Mouse (Mus musculus): ENCODE data around the gene Ftl1. TPM values are rescaled to one million over a fixed set of nuclear protein-coding genes. Genes with fewer than 3 reads are reported as not detected.

Gene Ftl1
- total and polyA plus RNA-seq, 3 experiments = 1,416 to 2,290 TPM; not detected in 1

DNA sequence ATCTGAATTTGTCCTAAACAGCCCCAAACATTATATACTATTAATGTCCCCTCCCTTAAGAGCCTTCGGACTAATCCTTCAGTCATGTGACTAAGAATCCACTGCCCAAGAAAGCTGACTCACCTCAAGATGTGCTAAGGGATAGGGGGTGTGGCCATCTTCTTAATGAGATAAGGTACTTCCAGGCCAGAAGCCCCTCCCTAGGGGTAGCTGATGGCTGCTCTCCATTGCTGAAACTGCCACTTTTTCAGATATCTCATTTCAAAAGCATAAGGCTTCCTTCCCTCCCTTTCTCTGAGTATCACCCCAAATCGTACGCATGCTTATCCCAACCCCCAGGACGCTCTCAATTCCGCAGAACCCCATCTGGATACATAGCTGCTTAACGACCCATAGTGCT lies 48.9 kb upstream of the Ftl1 start:
- H3K27me3 ChIP-seq (ENCODE audit: control insufficient read depth in 1 of 2, insufficient read depth in 2 of 2, low read length in 2 of 2) = no peaks in the 10 kb centered on the region
- peak overlapping the region; percentile 95 for H3K27ac ChIP-seq (ENCODE audit: control insufficient read depth, low read depth, low read length)
- peaks cover 26% of the 10 kb centered on the region for H3K79me2 ChIP-seq (ENCODE audit: control insufficient read depth, insufficient read depth, low read length, poor library complexity)
- peak overlapping the region; percentile 72 to 87 for H3K4me3 ChIP-seq (ENCODE audit: control insufficient read depth in 1 of 2, insufficient read depth in 1 of 2, low read depth in 2 of 2, low read length in 2 of 2)
- H3K36me3 ChIP-seq (ENCODE audit: control insufficient read depth in 1 of 2, insufficient read depth in 2 of 2, low read length in 2 of 2) = peaks cover 8 to 16% of the 10 kb centered on the region in 2 experiments
- DNase-seq (ENCODE audit: low read depth, low spot score) = peak; percentile 96
- H3K9me3 ChIP-seq (replicated peaks; ENCODE audit: insufficient read depth, low read length) = no peaks in the 10 kb centered on the region
- H3K4me1 ChIP-seq (ENCODE audit: control insufficient read depth in 1 of 2, insufficient read depth in 2 of 2, low read length in 2 of 2) = peaks cover 7 to 10% of the 10 kb centered on the region in 2 experiments
- H3K9ac ChIP-seq (ENCODE audit: control insufficient read depth, low read depth, low read length, poor library complexity, severe bottlenecking) = peak overlapping the region; percentile 86
- TF ChIP-seq TCF12 (IDR thresholded peaks at IDR 0.05; ENCODE audit: low read depth, low read length) (peak; percentile 70), EP300 (IDR thresholded peaks at IDR 0.05; ENCODE audit: low read depth in 1 of 2, low read length in 2 of 2) (peak; percentile 65 to 76), HCFC1 (IDR thresholded peaks at IDR 0.05; ENCODE audit: low read depth, low read length) (peak; percentile 48; the same call in 1 of the 2 replicates), MAFK (IDR thresholded peaks at IDR 0.05; ENCODE audit: borderline replicate concordance, low read depth, low read length) (peak; percentile 58; the same call in 1 of the 2 replicates), POLR2AphosphoS2 (IDR thresholded peaks at IDR 0.05; ENCODE audit: low read length) (peak; percentile 64; the same call in 1 of the 2 replicates), ZNF384 (IDR thresholded peaks at IDR 0.05; ENCODE audit: low read depth, low read length) (no peak), MXI1 (IDR thresholded peaks at IDR 0.05; ENCODE audit: low read depth, low read length) (peak; percentile 73; the same call in 1 of the 2 replicates), SIN3A (IDR thresholded peaks at IDR 0.05; ENCODE audit: low read length) (peak; percentile 86), ZKSCAN1 (IDR thresholded peaks at IDR 0.05; ENCODE audit: low read depth, low read length) (no peak), ZC3H11A (IDR thresholded peaks at IDR 0.05; ENCODE audit: low read depth, low read length) (0 out of 2 replicates have a peak, but pooled peaks have one; percentile 15), MYB (IDR thresholded peaks at IDR 0.05; ENCODE audit: low read depth, low read length) (no peak), ZMIZ1 (IDR thresholded peaks at IDR 0.05; ENCODE audit: low read depth, low read length) (no peak), MEF2A (IDR thresholded peaks at IDR 0.05; ENCODE audit: extremely low read depth, insufficient replicate concordance, low read depth, low read length, poor library complexity, severe bottlenecking) (no peak), BHLHE40 (IDR thresholded peaks at IDR 0.05; ENCODE audit: borderline replicate concordance, low read depth, low read length) (peak; percentile 75), NELFE (IDR thresholded peaks at IDR 0.05; ENCODE audit: low read depth, low read length) (peak; percentile 63), TAL1 (IDR thresholded peaks at IDR 0.05; ENCODE audit: low read length) (peak; percentile 61), JUND (IDR thresholded peaks at IDR 0.05; ENCODE audit: low read depth, low read length) (no peak; the same call in 1 of the 2 replicates), MAX (IDR thresholded peaks at IDR 0.05; ENCODE audit: low read length) (peak; percentile 86; the same call in 1 of the 2 replicates), POLR2AphosphoS5 (IDR thresholded peaks at IDR 0.05; ENCODE audit: borderline replicate concordance, low read depth, low read length) (no peak), CHD2 (IDR thresholded peaks at IDR 0.05; ENCODE audit: low read length) (no peak), RAD21 (IDR thresholded peaks at IDR 0.05; ENCODE audit: low read depth, low read length) (no peak), SMC3 (IDR thresholded peaks at IDR 0.05; ENCODE audit: low read depth, low read length) (no peak), MYC (IDR thresholded peaks at IDR 0.05; ENCODE audit: low read depth, low read length) (peak; percentile 69; the same call in 1 of the 2 replicates), NRF1 (IDR thresholded peaks at IDR 0.05; ENCODE audit: insufficient read depth, low read depth, low read length, poor library complexity, severe bottlenecking) (peak; percentile 66), USF1 (IDR thresholded peaks at IDR 0.05; ENCODE audit: low read depth, low read length) (peak; percentile 93), E2F4 (IDR thresholded peaks at IDR 0.05; ENCODE audit: borderline replicate concordance, low read depth, low read length) (0 out of 2 replicates have a peak, but pooled peaks have one; percentile 43), GATA1 (IDR thresholded peaks at IDR 0.05; ENCODE audit: low read depth, low read length) (peak; percentile 76), POLR2A (IDR thresholded peaks at IDR 0.05; ENCODE audit: control insufficient read depth in 1 of 2, insufficient read depth in 1 of 2, low read depth in 1 of 2, low read length in 2 of 2, poor library complexity in 1 of 2) (peak; percentile 45 to 82; a peak in 3 of 4 replicates), USF2 (IDR thresholded peaks at IDR 0.05; ENCODE audit: borderline replicate concordance in 1 of 2, insufficient read depth in 1 of 2, low read depth in 1 of 2, low read length in 2 of 2) (peak in 1 of 2 experiments; percentile 62; a peak in 1 of 4 replicates), CTCF (IDR thresholded peaks at IDR 0.05 in 2 of 3, conservative IDR thresholded peaks at IDR 0.05 in 1 of 3; ENCODE audit: control insufficient read depth in 1 of 3, insufficient read depth in 1 of 3, low read depth in 2 of 3, low read length in 3 of 3, poor library complexity in 1 of 3, severe bottlenecking in 1 of 3) (no peak), TBP (IDR thresholded peaks at IDR 0.05; ENCODE audit: low read depth, low read length) (peak; percentile 86), ETS1 (IDR thresholded peaks at IDR 0.05; ENCODE audit: low read depth, low read length) (peak; percentile 86), CHD1 (IDR thresholded peaks at IDR 0.05; ENCODE audit: low read depth, low read length) (no peak), MAZ (IDR thresholded peaks at IDR 0.05; ENCODE audit: low read depth, low read length) (no peak), RCOR1 (IDR thresholded peaks at IDR 0.05; ENCODE audit: low read depth, low read length) (peak; percentile 63), ELF1 (IDR thresholded peaks at IDR 0.05; ENCODE audit: low read depth, low read length) (0 out of 2 replicates have a peak, but pooled peaks have one; percentile 19), GABPA (IDR thresholded peaks at IDR 0.05; ENCODE audit: low read depth, low read length) (no peak)
